Mouse (Mus musculus) spleen, adult 2 months (tissue): ENCODE results near the gene Trim44. TPM values are rescaled to one million over a fixed set of nuclear protein-coding genes. Genes with fewer than 3 reads are reported as not detected.

Source experiments
- DNase-seq, 2 experiments: peaks; one replicate each; pipeline versions ENCODE4 v3.0.0 to v3.0.0-alpha.2; 2012 to 2021; ENCODE audit warnings: low spot score in 2 of 2, low read depth in 1 of 2
- H3K27ac ChIP-seq: fragments of 200-500 bp; 2 replicates; pipeline ENCODE4 v1.5.1; 2012; ENCODE audit warnings: low read length, inconsistent platforms; ENCODE audit not compliant: insufficient read depth
- H3K27me3 ChIP-seq: fragments of 200-500 bp; 2 replicates; pipeline ENCODE4 v1.6.1; 2012; ENCODE audit warnings: mild to moderate bottlenecking, moderate library complexity, low read length, inconsistent platforms; ENCODE audit not compliant: control insufficient read depth, insufficient read depth
- H3K36me3 ChIP-seq: fragments of 200-500 bp; 2 replicates; pipeline ENCODE4 v1.6.1; 2012; ENCODE audit warnings: mild to moderate bottlenecking, low read length, inconsistent platforms; ENCODE audit not compliant: control insufficient read depth, insufficient read depth
- H3K4me1 ChIP-seq: fragments of 200-500 bp; 2 replicates; pipeline ENCODE4 v1.6.1; 2011; ENCODE audit warnings: inconsistent platforms; ENCODE audit not compliant: control insufficient read depth, insufficient read depth, insufficient read length
- H3K4me3 ChIP-seq: fragments of 200-500 bp; 2 replicates; pipeline ENCODE4 v1.5.1; 2011; ENCODE audit warnings: mild to moderate bottlenecking, inconsistent platforms; ENCODE audit not compliant: insufficient read depth, insufficient read length; ENCODE audit errors: extremely low read depth
- CTCF ChIP-seq: fragments of 200-500 bp; IDR thresholded peaks from 2 replicates; pipeline ENCODE4 v1.5.1; 2011; ENCODE audit warnings: mild to moderate bottlenecking, inconsistent platforms; ENCODE audit not compliant: insufficient read depth, insufficient read length, insufficient replicate concordance; ENCODE audit errors: extremely low read depth
- POLR2A ChIP-seq: fragments of 200-500 bp; IDR thresholded peaks from 2 replicates; pipeline ENCODE4 v1.6.1; 2011; ENCODE audit warnings: low read depth, low read length, inconsistent platforms
- WGBS: fragments of 180-500 bp; shearing (Covaris S2); methylation state at CpG from one replicate; pipeline ENCODE4 v1.1.7; 2018; 5-methylcytosine and 5-hydroxymethylcytosine counted together
- polyA plus RNA-seq: library from polyadenylated mRNA; depleted of rRNA; stranded (reverse); fragments of >200 nt; gene quantifications from 2 replicates; pipeline ENCODE4 v1.2.3, GENCODE M21; 2012

The Trim44 gene
- polyA plus RNA-seq, 1 experiment: 12.9 TPM

- 79% methylated on average over 2 of the region's 2 CpGs for WGBS
- no peak for TF ChIP-seq POLR2A
- no peak for TF ChIP-seq CTCF
- no peak overlapping the region for H3K4me3 ChIP-seq
- H3K27ac ChIP-seq: no peak overlapping the region
- H3K36me3 ChIP-seq: no peaks in the 10 kb centered on the region
- no peaks in the 10 kb centered on the region for H3K4me1 ChIP-seq
- no peaks in the 10 kb centered on the region for H3K27me3 ChIP-seq
- no peak for DNase-seq
Observed at GRCm38 (mm10) chr2:102291533-102291932, 116.1 kb downstream of the Trim44 start.

- TF ChIP-seq CTCF (peak; percentile 11; the same call in 1 of the 2 replicates), POLR2A (no peak)
- H3K36me3 ChIP-seq: no peaks in the 10 kb centered on the region
- peak; percentile 47 to 72 for DNase-seq
Observed at GRCm38 (mm10) chr2:102290041-102290440, 117.6 kb downstream of the Trim44 start.

GRCm38 (mm10) chr2:102288676-102289075, 119.0 kb downstream of the Trim44 start:
- DNase-seq: no peak
- no peak for TF ChIP-seq POLR2A
- TF ChIP-seq CTCF: no peak
- Histone ChIP-seq H3K27ac (no peak overlapping the region), H3K27me3 (no peaks in the 10 kb centered on the region), H3K4me3 (no peak overlapping the region), H3K4me1 (no peaks in the 10 kb centered on the region), H3K36me3 (no peaks in the 10 kb centered on the region)
- 86% methylated on average over 5 of the region's 5 CpGs for WGBS

More at GRCm38 (mm10) chr2:102290041-102290440, 117.6 kb downstream of the Trim44 start:
- no peak overlapping the region for H3K4me3 ChIP-seq
- WGBS: 37% methylated on average over 5 of the region's 5 CpGs
- no peak overlapping the region for H3K27ac ChIP-seq
- no peaks in the 10 kb centered on the region for H3K4me1 ChIP-seq
- no peaks in the 10 kb centered on the region for H3K27me3 ChIP-seq

- DNase-seq: no peak
- no peaks in the 10 kb centered on the region for H3K4me1 ChIP-seq
- H3K27me3 ChIP-seq: no peaks in the 10 kb centered on the region
- no peak for TF ChIP-seq CTCF
- TF ChIP-seq POLR2A: no peak
- WGBS: 96% methylated on average over 3 of the region's 3 CpGs
- H3K4me3 ChIP-seq: no peak overlapping the region
- H3K36me3 ChIP-seq: no peaks in the 10 kb centered on the region
- no peak overlapping the region for H3K27ac ChIP-seq
Observed at GRCm38 (mm10) chr2:102287369-102287768, 120.3 kb downstream of the Trim44 start.

GRCm38 (mm10) chr2:102282081-102282480, 125.5 kb downstream of the Trim44 start:
- TF ChIP-seq CTCF: no peak
- TF ChIP-seq POLR2A: no peak
- no peak overlapping the region for H3K4me3 ChIP-seq
- no peak for DNase-seq
- H3K4me1 ChIP-seq: no peaks in the 10 kb centered on the region
- H3K27ac ChIP-seq: no peak overlapping the region
- H3K36me3 ChIP-seq: no peaks in the 10 kb centered on the region
- no peaks in the 10 kb centered on the region for H3K27me3 ChIP-seq
- WGBS: 82% methylated on average over 7 of the region's 7 CpGs

- WGBS: 78% methylated on average over 7 of the region's 7 CpGs
Observed at GRCm38 (mm10) chr2:102279779-102280178, 127.8 kb downstream of the Trim44 start.

GRCm38 (mm10) chr2:102277946-102278345, 129.7 kb downstream of the Trim44 start:
- 31% methylated on average over 1 of the region's 1 CpGs for WGBS
- H3K4me3 ChIP-seq: no peak overlapping the region
- H3K36me3 ChIP-seq: no peaks in the 10 kb centered on the region
- no peaks in the 10 kb centered on the region for H3K27me3 ChIP-seq
- TF ChIP-seq POLR2A (no peak), CTCF (no peak)
- no peak overlapping the region for H3K27ac ChIP-seq
- no peaks in the 10 kb centered on the region for H3K4me1 ChIP-seq
- no peak for DNase-seq

More at GRCm38 (mm10) chr2:102279779-102280178, 127.8 kb downstream of the Trim44 start:
- no peak overlapping the region for H3K27ac ChIP-seq
- no peaks in the 10 kb centered on the region for H3K36me3 ChIP-seq
- H3K4me3 ChIP-seq: no peak overlapping the region
- no peaks in the 10 kb centered on the region for H3K4me1 ChIP-seq
- DNase-seq: no peak
- TF ChIP-seq CTCF (no peak), POLR2A (no peak)
- no peaks in the 10 kb centered on the region for H3K27me3 ChIP-seq
